In genomic region chr9:89607321-89607720, GRCm38 (mm10) we compare ENCODE assay signal across 32 mouse cellular contexts. TPM values are rescaled to one million over a fixed set of nuclear protein-coding genes. Genes with fewer than 3 reads are reported as not detected.
DNase-seq lines count a peak whose midpoint lies in the region; ATAC-seq and TF ChIP-seq lines count a peak whose summit lies in the region.
"Had no signal": no experiment of that assay in that cellular context is flagged by ENCODE, and none has a peak within 500 bp of the region (broad histone marks: within the 10 kb centered on the region; RNA-seq: fewer than 3 reads in every experiment).

No protein-coding gene starts in this region.

- no peak for TF ChIP-seq CTCF in kidney, adult 2 months (conservative IDR thresholded peaks at IDR 0.05; ENCODE audit: insufficient read depth, insufficient read length, low read depth, low read length)

- no peak for TF ChIP-seq POLR2A in kidney, adult 2 months (IDR thresholded peaks at IDR 0.05; ENCODE audit: low read depth, low read length)

- no peak overlapping the region for H3K4me3 ChIP-seq in kidney, adult 2 months (ENCODE audit: insufficient read depth, low read depth, low read length)
- H3K4me3 ChIP-seq in kidney, embryonic 14.5 days (ENCODE audit: low read length) = no peak overlapping the region
- H3K4me3 ChIP-seq in intestine, embryonic 16.5 days (ENCODE audit: low read length) = no peak overlapping the region
- H3K4me3 ChIP-seq: embryonic facial prominence, embryonic 10.5 days; embryonic facial prominence, embryonic 13.5 days; erythroblast, embryonic 14.5 days; forebrain, embryonic 13.5 days; hindbrain, embryonic 12.5 days; hindbrain, embryonic 15.5 days had no signal

- ATAC-seq in kidney, embryonic 14.5 days (ENCODE audit: low FRiP score, low TSS enrichment) = no peak
- peak; percentile 66 for ATAC-seq in intestine, embryonic 16.5 days
- no peak for ATAC-seq in monocyte, adult 5-6 weeks (replicated peaks; ENCODE audit: insufficient number of reproducible peaks, low FRiP score, low TSS enrichment, poor library complexity, severe bottlenecking)
- ATAC-seq: activated CD4-positive, CD25-positive, alpha-beta regulatory T cell, adult 4 months; forebrain, embryonic 13.5 days; forebrain, embryonic 16.5 days; Patski had no signal

- H3K4me2 ChIP-seq in kidney, embryonic 14.5 days (replicated peaks; ENCODE audit: low read depth, low read length) = no peak overlapping the region
- no peak overlapping the region for H3K4me2 ChIP-seq in intestine, embryonic 16.5 days (ENCODE audit: low read depth, low read length)
- H3K4me2 ChIP-seq: embryonic facial prominence, embryonic 13.5 days; forebrain, embryonic 13.5 days; heart, embryonic 11.5 days; hindbrain, embryonic 12.5 days; hindbrain, embryonic 15.5 days had no signal

- H3K9me3 ChIP-seq in kidney, embryonic 14.5 days (ENCODE audit: control insufficient read depth, low read length) = no peaks in the 10 kb centered on the region
- H3K9me3 ChIP-seq in intestine, embryonic 16.5 days (ENCODE audit: control insufficient read depth, low read length) = no peaks in the 10 kb centered on the region
- H3K9me3 ChIP-seq: embryonic facial prominence, embryonic 10.5 days; embryonic facial prominence, embryonic 13.5 days; forebrain, embryonic 13.5 days; hindbrain, embryonic 12.5 days; hindbrain, embryonic 15.5 days had no signal

- H3K36me3 ChIP-seq in kidney, adult 2 months (ENCODE audit: control insufficient read depth, insufficient read depth, low read length) = no peaks in the 10 kb centered on the region
- no peaks in the 10 kb centered on the region for H3K36me3 ChIP-seq in kidney, embryonic 14.5 days (ENCODE audit: control insufficient read depth, insufficient read depth, low read length)
- H3K36me3 ChIP-seq in intestine, embryonic 16.5 days (ENCODE audit: control insufficient read depth, insufficient read depth, low read length) = no peaks in the 10 kb centered on the region
- H3K36me3 ChIP-seq: embryonic facial prominence, embryonic 10.5 days; embryonic facial prominence, embryonic 13.5 days; G1E; hindbrain, embryonic 12.5 days; hindbrain, embryonic 15.5 days had no signal

- no peak overlapping the region for H3K27ac ChIP-seq in kidney, adult 2 months (ENCODE audit: insufficient read depth, low read depth, low read length)
- H3K27ac ChIP-seq in kidney, embryonic 14.5 days (ENCODE audit: low read depth, low read length) = no peak overlapping the region
- H3K27ac ChIP-seq in intestine, embryonic 16.5 days (ENCODE audit: low read length) = peak overlapping the region; percentile 33; the same call in 1 of the 2 replicates
- H3K27ac ChIP-seq: embryonic facial prominence, embryonic 10.5 days; embryonic facial prominence, embryonic 13.5 days; forebrain, embryonic 13.5 days; hindbrain, embryonic 12.5 days; hindbrain, embryonic 15.5 days had no signal

- no peaks in the 10 kb centered on the region for H3K27me3 ChIP-seq in kidney, adult 2 months (replicated peaks; ENCODE audit: control insufficient read depth, insufficient read depth, low read length)
- H3K27me3 ChIP-seq in kidney, embryonic 14.5 days (ENCODE audit: control insufficient read depth, insufficient read depth, low read length) = no peaks in the 10 kb centered on the region
- H3K27me3 ChIP-seq in intestine, embryonic 16.5 days (replicated peaks; ENCODE audit: control insufficient read depth, insufficient read depth, low read length) = no peaks in the 10 kb centered on the region
- H3K27me3 ChIP-seq: embryonic facial prominence, embryonic 13.5 days; forebrain, embryonic 13.5 days; hindbrain, embryonic 12.5 days; hindbrain, embryonic 15.5 days had no signal

- no peak overlapping the region for H3K9ac ChIP-seq in kidney, embryonic 14.5 days (ENCODE audit: low read depth, low read length)
- no peak overlapping the region for H3K9ac ChIP-seq in intestine, embryonic 16.5 days (ENCODE audit: low read depth, low read length)
- H3K9ac ChIP-seq: embryonic facial prominence, embryonic 13.5 days; forebrain, embryonic 13.5 days; hindbrain, embryonic 12.5 days; hindbrain, embryonic 15.5 days had no signal

- WGBS in kidney, adult 2 months = 42% methylated on average over 7 of the region's 7 CpGs
- WGBS in kidney, embryonic 14.5 days = 65% methylated on average over 7 of the region's 7 CpGs
- 67% methylated on average over 7 of the region's 7 CpGs for WGBS in intestine, embryonic 16.5 days

- peak; percentile 34 for DNase-seq in kidney, adult 2 months
- DNase-seq in kidney, postnatal 10 days = no peak
- peak; percentile 19 to 28 for DNase-seq in kidney, postnatal 36 days
- DNase-seq in ZHBTc4 (ENCODE audit: low read depth, low spot score) = peak; percentile 65
- DNase-seq in cerebellum, postnatal 25 days = no peak
- DNase-seq: adrenal gland, postnatal 10 days; adrenal gland, postnatal 36 days; cerebellum, adult 18-20 months; cerebellum, adult 9-10 months; cerebellum, postnatal 14 days; embryo, embryonic 11 days; gastrocnemius, postnatal 14 days; heart, adult 11 months had no signal

- H3K4me1 ChIP-seq in kidney, adult 2 months (ENCODE audit: control insufficient read depth, insufficient read depth, low read length) = no peaks in the 10 kb centered on the region
- H3K4me1 ChIP-seq in kidney, embryonic 14.5 days (ENCODE audit: control insufficient read depth, insufficient read depth, low read length) = no peaks in the 10 kb centered on the region
- H3K4me1 ChIP-seq in intestine, embryonic 16.5 days (ENCODE audit: control insufficient read depth, insufficient read depth, low read length) = no peaks in the 10 kb centered on the region
- H3K4me1 ChIP-seq: embryonic facial prominence, embryonic 13.5 days; forebrain, embryonic 13.5 days; hindbrain, embryonic 12.5 days had no signal

RNA-seq across cellular contexts. Expression of gene Minar1, which starts 15.6 kb away (rescaled TPM):
- polyA plus RNA-seq in kidney, adult 2 months (2012; rRNA removed) = 0.02 and 0.04 TPM in 2 replicates
- 0.08 and 0.11 TPM in 2 replicates for polyA plus RNA-seq in kidney, embryonic 14.5 days (2014; fragmentation: Nextera tagmentation; extraction: Ambion mirVana)
- 0.31 and 0.39 TPM in 2 replicates for polyA plus RNA-seq in intestine, embryonic 16.5 days (2015; fragmentation: Nextera tagmentation; extraction: Ambion mirVana)
- not detected in 3 replicates for total RNA-seq in monocyte, adult 5-6 weeks (2017)
- total RNA-seq: common myeloid progenitor, adult 5-6 weeks; gastrocnemius, adult 18-20 months; hematopoietic stem cell, adult 5-6 weeks had no signal
- polyA plus RNA-seq: erythroblast, embryonic 14.5 days; G1E; heart, embryonic 14.5 days; heart, postnatal 0 days; Patski had no signal

Comparison
In these comparisons a context has a peak if more than half of its experiments do, and no peak if none do; other contexts are left out.
1. DNase-seq: peak in kidney, adult 2 months (single experiment), kidney, postnatal 36 days (2 of 2) and ZHBTc4 (single experiment); none in kidney, postnatal 10 days (single experiment) and cerebellum, postnatal 25 days (0 of 2).